Mouse (Mus musculus): Measurements from ENCODE around the gene Majin.

GRCm38 (mm10) chr19:6271206-6271605 lies 87.0 kb downstream of the Majin start:
- no peak for TF ChIP-seq GATA1 (IDR thresholded peaks at IDR 0.05; ENCODE audit: borderline replicate concordance, low read length)
- no peak for TF ChIP-seq FLI1 (IDR thresholded peaks at IDR 0.05; ENCODE audit: low read length)

Data from megakaryocyte, embryonic 14.5 days (primary cell).